Mouse (Mus musculus): ENCODE measurements around the gene Mlph.
A peak's percentile ranks its signal among the peaks of the same experiment; 100 is the strongest.

The Mlph gene

GRCm38 (mm10) chr1:90969347-90969784, 54.5 kb downstream of the Mlph start, which contains the start of gene Rab17:
TSS of gene Rab17 (minus strand) at chr1:90969661.
- DNase-seq (ENCODE audit: low read depth, low spot score): no peak

GRCm38 (mm10) chr1:90969881-90970390, 55.1 kb downstream of the Mlph start:
- DNase-seq (ENCODE audit: low read depth, low spot score): no peak

DNA sequence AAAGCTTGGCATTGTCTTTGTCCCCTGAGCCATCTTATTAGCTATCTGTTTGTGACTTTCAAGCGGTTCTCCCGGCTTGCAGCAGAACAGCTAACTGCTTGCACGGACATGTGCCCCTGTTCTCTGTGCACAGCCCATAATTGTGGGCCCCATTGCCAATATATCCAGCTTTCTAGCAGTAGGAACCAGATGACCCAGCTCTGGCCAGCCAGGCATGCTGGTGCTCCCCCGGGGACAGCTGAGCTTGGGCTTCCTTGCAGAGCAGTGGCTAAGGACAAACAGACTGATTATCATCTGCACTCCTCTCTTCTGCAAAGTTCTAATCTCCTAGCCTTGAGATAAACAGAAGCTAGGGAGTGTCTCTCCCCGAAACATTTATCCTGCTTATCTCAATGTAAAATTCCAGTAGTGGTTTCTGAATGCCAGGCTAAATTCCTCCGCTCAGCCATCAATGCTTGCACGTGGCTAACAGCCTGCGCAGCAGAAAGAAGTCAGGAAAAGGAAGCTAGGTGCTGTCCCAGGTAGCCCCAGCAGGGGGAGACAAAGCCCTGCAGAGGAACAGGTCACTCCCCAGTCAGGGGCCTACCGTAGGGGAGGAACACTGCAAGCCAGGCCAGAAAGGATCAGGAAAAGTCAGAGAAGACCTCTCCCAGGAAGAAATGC, 58.2 kb downstream of the Mlph start:
- DNase-seq (ENCODE audit: low read depth, low spot score): peak; percentile 90

DNA sequence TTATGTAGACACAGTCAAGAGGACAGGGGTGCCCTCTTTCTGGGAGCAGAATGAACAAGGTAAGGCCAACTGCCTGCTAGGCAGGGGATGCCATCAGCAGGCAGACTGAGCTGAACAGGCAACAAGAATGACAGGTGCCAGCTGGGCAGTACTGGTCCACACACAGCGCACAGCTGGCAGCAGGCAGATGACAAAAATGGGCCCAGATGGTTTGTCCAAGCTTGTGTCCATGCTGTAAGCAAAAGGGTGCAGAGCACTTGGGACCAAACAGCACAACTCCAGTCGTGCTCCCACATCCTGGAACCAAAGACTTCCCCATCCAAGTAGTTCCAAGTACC, 58.7 kb downstream of the Mlph start:
- no peak for DNase-seq (ENCODE audit: low read depth, low spot score)

GRCm38 (mm10) chr1:90974906-90975649, 60.2 kb downstream of the Mlph start:
- peak; percentile 91 for DNase-seq (ENCODE audit: low read depth, low spot score)

DNA sequence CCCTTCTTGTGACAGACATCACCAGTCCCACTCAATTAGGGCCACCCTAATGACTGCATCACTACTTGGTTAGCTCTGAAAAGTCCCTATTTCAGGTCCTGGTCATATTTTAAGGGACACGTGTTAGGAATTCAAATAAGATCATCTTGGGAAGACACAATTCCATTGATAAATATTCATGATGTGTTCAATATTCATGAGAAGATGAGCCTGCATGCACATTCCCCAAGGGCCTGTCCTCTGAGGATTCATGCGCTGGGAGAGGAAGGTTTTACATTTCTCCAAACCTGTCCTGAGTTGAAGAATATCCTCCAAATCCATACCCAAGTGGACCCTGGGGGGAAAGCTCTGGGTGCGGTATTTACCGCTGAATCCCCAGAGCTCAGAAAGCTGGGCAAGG, 61.1 kb downstream of the Mlph start:
- no peak for DNase-seq (ENCODE audit: low read depth, low spot score)

DNA sequence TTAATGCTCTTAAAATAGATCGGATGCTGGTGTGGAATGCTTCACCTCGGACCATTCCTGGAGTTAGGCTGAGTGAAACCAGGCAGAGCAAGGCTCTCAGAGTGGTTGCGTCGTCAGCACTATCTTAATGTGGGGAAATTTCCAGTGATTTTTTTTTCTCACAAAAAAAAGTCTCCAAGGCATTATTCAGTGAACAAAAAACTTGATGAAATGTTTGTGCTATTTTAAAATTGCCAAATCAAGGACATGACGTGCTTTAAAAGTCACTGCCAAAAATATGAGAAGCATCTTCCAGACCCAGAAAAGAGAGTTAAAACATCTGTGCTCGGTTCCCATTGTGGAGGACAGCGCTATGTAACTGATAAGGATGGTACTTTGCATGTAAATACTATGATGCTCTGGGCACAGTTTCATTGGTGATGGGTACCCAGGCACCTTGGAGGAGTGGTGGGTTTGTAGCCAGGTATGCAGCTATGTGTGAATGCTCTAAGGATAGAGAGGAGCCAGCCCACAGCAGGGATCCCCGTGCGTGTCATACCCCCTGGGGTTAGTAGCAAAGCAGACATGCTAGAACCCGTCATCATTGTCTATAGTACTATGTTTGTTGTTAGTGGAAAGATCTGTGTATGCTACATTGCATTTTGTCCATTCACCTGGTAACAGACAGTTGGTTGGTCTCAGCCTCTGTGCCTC, 65.9 kb downstream of the Mlph start:
- DNase-seq (ENCODE audit: low read depth, low spot score): peak; percentile 78

DNA sequence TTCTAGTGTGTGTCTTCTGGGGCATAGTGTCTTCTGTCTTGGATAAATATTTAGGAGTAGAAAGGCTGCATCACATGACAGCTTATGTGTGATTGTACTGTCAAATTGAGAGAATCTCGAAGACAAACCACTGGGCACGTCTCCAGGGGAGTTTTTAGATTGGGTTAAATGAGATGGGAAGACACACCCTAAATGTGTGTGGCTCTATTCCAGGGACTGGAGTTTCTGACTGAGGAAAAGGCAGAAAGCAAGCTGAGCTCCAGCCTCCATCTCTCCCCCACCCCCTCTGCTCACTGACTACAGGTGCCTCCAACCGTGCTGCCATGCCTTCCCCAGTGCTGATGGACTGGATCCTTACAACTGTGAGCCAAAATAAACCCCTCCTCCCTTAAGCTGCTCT, 66.5 kb downstream of the Mlph start:
- DNase-seq (ENCODE audit: low read depth, low spot score): peak; percentile 47

GRCm38 (mm10) chr1:90995916-90996315, 81.0 kb downstream of the Mlph start:
- no peak for DNase-seq (ENCODE audit: low read depth, low spot score)

DNA sequence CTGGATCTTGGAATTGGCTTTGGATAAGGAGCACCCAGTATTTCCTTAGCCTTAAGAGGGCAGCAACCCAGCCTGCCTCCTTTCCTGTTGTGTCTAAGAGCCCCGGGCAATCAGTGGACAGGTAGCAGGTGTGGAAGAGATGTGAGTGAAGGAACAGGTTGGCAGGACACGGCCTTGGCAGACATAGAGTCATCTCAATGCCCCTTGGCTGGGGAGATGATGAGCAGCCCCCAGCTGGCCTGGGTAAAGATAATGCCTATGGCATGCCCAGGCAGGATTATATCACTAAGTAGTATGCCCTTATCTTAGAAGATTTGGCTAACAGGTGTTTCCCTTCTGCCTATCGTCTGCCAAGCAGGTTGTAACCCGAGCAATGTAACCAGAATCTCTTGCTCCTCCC, 82.3 kb downstream of the Mlph start:
- no peak for DNase-seq (ENCODE audit: low read depth, low spot score)

- no peak for DNase-seq (ENCODE audit: low read depth, low spot score)
These were observed 82.8 kb downstream of the Mlph start for GRCm38 (mm10) chr1:90997641-90998040.

- peak; percentile 75 for DNase-seq (ENCODE audit: low read depth, low spot score)
These were observed 83.5 kb downstream of the Mlph start, which contains the start of gene Lrrfip1 for GRCm38 (mm10) chr1:90998268-90998890. TSS of gene Lrrfip1 (plus strand) at chr1:90998737.

DNA sequence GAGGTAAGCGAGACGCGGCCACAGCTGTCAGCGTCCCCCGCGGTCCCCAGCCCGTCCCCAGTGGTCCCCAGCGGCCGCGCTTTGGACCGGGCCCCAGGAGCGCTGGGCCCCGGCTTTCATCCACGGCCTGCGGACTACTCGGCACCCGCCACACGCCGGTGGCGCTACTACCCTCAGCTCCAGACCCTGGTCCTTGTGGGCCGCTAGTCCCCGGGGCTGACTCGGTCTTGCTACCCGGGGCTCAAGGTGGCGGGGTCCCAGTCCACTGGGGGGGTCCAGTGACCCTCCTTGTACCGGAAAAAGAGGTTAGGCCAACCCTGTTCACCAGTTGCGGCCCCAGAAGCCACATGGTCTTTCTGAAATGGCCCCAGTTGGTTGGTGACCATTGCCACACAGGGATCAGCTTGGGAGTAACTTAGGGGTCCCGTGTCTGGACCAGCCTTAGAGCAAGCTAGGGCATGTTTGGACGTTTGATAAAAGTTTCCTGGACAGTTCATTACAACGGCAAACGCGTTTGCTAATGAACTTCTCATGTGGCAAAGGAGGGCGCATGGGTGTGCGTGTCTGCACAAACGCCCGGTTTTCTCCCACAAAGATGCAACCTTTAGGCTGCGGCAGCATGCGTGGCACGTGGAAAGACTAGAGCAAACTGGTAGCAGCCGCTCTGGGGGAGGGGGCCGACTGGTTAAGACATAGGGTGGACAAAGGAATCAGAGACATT, 84.2 kb downstream of the Mlph start:
- DNase-seq (ENCODE audit: low read depth, low spot score): peak; percentile 41

GRCm38 (mm10) chr1:90999911-91000601, 85.2 kb downstream of the Mlph start:
- DNase-seq (ENCODE audit: low read depth, low spot score): no peak

Measured in brain, adult 2 months (tissue).